Mouse (Mus musculus) erythroid progenitor cell, adult 5-6 weeks (primary cell): Measurements from ENCODE around the gene Mapk13. TPM values are rescaled to one million over a fixed set of nuclear protein-coding genes. Genes with fewer than 3 reads are reported as not detected.
"Not testable (repeated sequence)": the region's sequence is repeated elsewhere in the genome, so short reads cannot be mapped to it uniquely, and the experiment has no call there.

Source experiments
- ATAC-seq: replicated peaks from 2 replicates; pipeline ENCODE4 v1.8.0; 2016; ENCODE audit warnings: moderate number of reproducible peaks, mild to moderate bottlenecking, moderate TSS enrichment, inconsistent platforms; ENCODE audit not compliant: poor library complexity, low FRiP score, severe bottlenecking
- total RNA-seq, 2 experiments: library from RNA; stranded (forward) in 1 of 2; stranded (reverse) in 1 of 2; fragments of 150-400 nt in 1 of 2; fragments of 186-747, 209-891 nt in 1 of 2; gene quantifications; 2 replicates each; pipeline versions ENCODE4 v1.2.3 to v1.2.4; 2015 to 2017; ENCODE audit warnings: low replicate concordance in 2 of 2

The Mapk13 gene
- total RNA-seq, 2 experiments from 2014 or later: 0.61 to 12.2 TPM

DNA sequence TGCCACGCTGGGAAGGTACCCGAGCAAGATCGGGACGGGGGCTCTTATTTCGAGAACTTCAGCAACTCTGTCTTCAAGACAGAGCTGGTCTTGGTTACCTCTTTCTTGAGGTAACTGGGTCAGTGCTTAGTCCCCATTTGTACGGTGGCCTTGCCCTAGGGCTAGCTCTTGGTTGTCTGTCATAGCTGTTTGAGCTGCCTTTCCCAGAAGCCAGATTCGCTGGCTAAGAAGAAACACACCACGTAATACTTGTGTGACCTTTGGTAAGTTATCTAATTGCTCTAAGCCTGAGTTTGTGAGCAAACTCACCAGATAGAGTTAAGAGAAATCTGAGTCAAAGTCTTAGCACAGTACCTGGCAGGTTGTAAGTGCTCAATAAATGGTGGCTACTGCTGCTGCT, 39.6 kb downstream of the Mapk13 start:
- ATAC-seq: peak; percentile 4; the same call in 1 of the 2 replicates

GRCm38 (mm10) chr17:28809175-28809831, 40.2 kb downstream of the Mapk13 start:
- ATAC-seq: peak; percentile 97

- no peak for ATAC-seq
Measured at GRCm38 (mm10) chr17:28812345-28812744, 43.2 kb downstream of the Mapk13 start.

- no peak for ATAC-seq
Measured at GRCm38 (mm10) chr17:28814529-28815097, 45.5 kb downstream of the Mapk13 start.

GRCm38 (mm10) chr17:28815384-28816004, 46.4 kb downstream of the Mapk13 start:
- no peak for ATAC-seq

DNA sequence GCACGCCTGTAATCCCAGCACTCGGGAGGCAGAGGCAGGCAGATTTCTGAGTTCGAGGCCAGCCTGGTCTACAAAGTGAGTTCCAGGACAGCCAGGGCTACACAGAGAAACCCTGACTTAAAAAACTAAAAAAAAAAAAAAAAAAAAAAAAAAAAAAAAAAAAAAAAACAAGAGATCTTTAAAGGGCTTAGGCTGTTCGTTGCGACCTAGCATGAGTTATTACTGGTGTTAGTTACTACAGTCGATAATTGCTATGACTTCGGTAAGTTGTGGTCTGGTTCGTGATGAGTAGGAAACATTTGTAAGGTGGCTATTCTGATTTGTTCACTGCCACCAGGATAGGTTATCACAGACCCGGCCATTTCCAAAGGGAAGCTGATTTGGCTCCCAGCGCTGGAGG, 47.2 kb downstream of the Mapk13 start:
- ATAC-seq: not testable (repeated sequence)

- no peak for ATAC-seq
Measured at GRCm38 (mm10) chr17:28816875-28817811, 48.0 kb downstream of the Mapk13 start.

DNA sequence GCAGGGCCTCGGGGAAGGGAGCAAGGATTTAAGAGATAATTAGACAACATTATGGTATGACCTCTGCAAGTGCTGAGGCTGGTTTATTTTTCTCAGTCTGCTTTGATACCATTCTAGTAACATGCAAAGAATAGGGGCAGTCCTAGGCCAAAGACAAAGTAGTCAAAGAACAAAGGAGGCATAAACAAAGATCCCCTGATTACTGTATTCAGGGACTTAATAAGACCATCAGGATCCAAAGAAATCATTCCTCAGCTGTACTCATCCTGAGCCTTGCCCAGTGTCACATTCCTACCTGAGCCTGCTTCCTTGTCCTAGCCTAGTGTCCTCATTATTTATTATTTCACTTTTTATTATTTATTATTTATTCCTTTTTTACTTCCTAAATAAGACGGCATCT, 51.1 kb downstream of the Mapk13 start:
- no peak for ATAC-seq

DNA sequence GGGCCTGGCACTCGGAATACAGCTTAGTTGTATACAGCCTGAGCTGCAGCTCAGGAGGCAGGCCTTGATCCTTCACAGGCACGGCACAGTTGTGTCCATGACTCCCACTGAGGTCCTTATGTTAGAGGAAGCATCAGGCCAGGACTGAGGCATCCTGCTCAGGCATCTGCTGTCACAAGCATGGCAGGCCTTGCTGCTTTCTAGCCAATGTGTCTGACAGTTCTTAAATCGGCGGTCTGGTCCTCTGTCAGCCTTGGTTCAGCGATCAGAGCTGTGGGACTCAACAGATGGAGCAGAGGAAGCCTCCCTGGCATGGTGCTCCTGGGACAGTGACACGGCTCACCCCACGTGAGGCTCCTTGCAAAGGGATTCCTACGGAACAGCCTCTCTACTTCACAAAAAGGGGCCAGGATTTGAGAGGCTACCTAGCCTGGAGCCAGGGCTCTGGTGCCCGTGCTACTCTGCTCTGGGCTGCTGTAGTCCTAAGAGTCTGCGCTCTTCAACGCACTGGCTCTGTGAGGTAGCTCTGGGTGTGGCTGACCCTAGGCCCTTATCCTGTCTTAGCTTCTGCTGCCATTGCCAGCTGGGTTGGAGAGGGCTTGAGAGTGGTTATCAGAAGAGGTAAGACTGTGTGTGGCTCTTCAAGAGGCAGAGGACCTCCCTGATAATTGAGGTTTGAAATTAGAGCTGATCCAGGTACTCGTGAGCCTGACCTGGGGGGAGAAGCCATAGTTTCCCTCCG, 54.1 kb downstream of the Mapk13 start:
- peak; percentile 89 for ATAC-seq

DNA sequence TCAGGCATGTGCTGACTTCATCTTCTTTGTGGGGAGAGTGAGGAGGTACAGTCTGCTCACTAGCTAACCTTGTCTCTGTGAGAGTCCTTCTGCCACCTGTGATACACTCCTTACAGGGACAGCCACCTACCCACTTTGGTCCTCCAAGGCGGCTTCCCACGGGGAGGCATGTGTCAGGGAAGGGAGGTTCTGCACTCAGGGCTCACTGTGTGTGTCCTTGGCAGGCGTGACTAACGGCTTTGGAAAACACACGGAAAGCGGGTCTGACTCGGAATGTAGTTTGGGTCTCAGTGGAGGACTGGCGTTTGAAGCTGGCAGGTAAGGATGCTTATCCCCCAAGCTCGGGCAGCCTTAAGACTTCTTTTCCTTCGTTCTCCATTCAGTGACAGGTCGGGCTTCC, 54.7 kb downstream of the Mapk13 start:
- ATAC-seq: peak; percentile 39; the same call in 1 of the 2 replicates

- no peak for ATAC-seq
Measured at GRCm38 (mm10) chr17:28824896-28825295, 55.8 kb downstream of the Mapk13 start.

DNA sequence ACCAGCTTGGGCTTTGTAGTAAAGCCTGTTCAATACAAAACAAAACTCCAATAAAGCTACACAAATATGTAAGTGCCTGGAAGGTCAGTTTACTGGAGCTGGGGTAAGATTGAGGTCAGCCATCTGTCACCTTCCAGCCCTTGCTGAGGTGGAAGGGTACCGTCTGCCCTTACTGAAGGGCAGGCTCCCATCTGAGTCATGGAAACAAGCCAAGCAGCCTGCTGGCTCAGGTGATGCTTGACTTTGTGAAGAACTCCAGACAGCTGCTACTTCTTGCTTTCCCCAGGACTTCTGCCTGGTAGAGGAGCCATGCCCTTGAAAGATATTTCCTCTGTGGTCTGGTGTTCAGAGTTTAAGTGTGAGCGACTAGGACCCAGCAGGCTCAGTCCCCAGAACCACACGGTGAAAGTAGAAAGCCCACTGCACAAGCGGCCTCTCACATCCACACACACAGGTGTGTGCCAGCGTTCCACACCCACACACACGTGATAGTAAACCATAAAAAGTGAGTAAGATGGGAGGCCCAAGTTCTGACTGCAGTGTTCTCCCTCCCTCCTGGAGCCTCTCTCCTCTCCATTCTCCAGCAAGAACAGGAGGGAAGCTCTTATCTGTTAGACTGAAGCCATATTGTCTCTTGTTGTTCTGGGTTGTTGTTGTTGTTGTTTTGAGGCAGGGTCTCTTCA, 56.4 kb downstream of the Mapk13 start:
- ATAC-seq: no peak

- ATAC-seq: no peak
Measured at GRCm38 (mm10) chr17:28827665-28828231, 58.7 kb downstream of the Mapk13 start.

- peak; percentile 82 for ATAC-seq
Measured at GRCm38 (mm10) chr17:28829120-28829519, 60.0 kb downstream of the Mapk13 start.

Other genes starting within 250 kb of the Mapk13 start
- not detected in 2 replicates for gene Armc12, start 238.5 kb upstream of the Mapk13 start, total RNA-seq (2015; ENCODE audit: low replicate concordance)
- not detected in 2 replicates for gene Armc12, start 238.5 kb upstream of the Mapk13 start, total RNA-seq (2017; ENCODE audit: low replicate concordance)
- not detected in 2 replicates for gene Clpsl2, start 219.9 kb upstream of the Mapk13 start, total RNA-seq (2015; ENCODE audit: low replicate concordance)
- gene Clpsl2, start 219.9 kb upstream of the Mapk13 start, total RNA-seq (2017; ENCODE audit: low replicate concordance): not detected in 2 replicates
- gene Clps, start 208.5 kb upstream of the Mapk13 start, total RNA-seq (2015; ENCODE audit: low replicate concordance): not detected in 2 replicates
- not detected in 2 replicates for gene Clps, start 208.5 kb upstream of the Mapk13 start, total RNA-seq (2017; ENCODE audit: low replicate concordance)
- not detected in 2 replicates for gene Lhfpl5, start 193.7 kb upstream of the Mapk13 start, total RNA-seq (2015; ENCODE audit: low replicate concordance)
- not detected in 2 replicates for gene Lhfpl5, start 193.7 kb upstream of the Mapk13 start, total RNA-seq (2017; ENCODE audit: low replicate concordance)
- 14.7 and 15.1 TPM in 2 replicates for gene Srpk1, start 146.6 kb upstream of the Mapk13 start, total RNA-seq (2015; ENCODE audit: low replicate concordance)
- gene Srpk1, start 146.6 kb upstream of the Mapk13 start, total RNA-seq (2017; ENCODE audit: low replicate concordance): 23.9 and 36.2 TPM in 2 replicates
- gene Slc26a8, start 79.1 kb upstream of the Mapk13 start, total RNA-seq (2015; ENCODE audit: low replicate concordance): 5.0 TPM in 1 of 2 replicates, not detected in the other
- gene Slc26a8, start 79.1 kb upstream of the Mapk13 start, total RNA-seq (2017; ENCODE audit: low replicate concordance): 1.3 and 3.9 TPM in 2 replicates
- 53.7 and 58.7 TPM in 2 replicates for gene Mapk14, start 78.0 kb upstream of the Mapk13 start, total RNA-seq (2015; ENCODE audit: low replicate concordance)
- 63.1 and 64.9 TPM in 2 replicates for gene Mapk14, start 78.0 kb upstream of the Mapk13 start, total RNA-seq (2017; ENCODE audit: low replicate concordance)
- 2.1 TPM in 1 of 2 replicates, not detected in the other for gene AC170998.1, start 43.2 kb upstream of the Mapk13 start, total RNA-seq (2015; ENCODE audit: low replicate concordance)
- gene AC170998.1, start 43.2 kb upstream of the Mapk13 start, total RNA-seq (2017; ENCODE audit: low replicate concordance): 13.0 TPM in 1 of 2 replicates, not detected in the other
- gene Brpf3, start 31.8 kb downstream of the Mapk13 start, total RNA-seq (2015; ENCODE audit: low replicate concordance): 497 and 560 TPM in 2 replicates
- gene Brpf3, start 31.8 kb downstream of the Mapk13 start, total RNA-seq (2017; ENCODE audit: low replicate concordance): 243 and 286 TPM in 2 replicates
- gene Pnpla1, start 89.1 kb downstream of the Mapk13 start, total RNA-seq (2015; ENCODE audit: low replicate concordance): 2.2 TPM in 1 of 2 replicates, not detected in the other
- gene Pnpla1, start 89.1 kb downstream of the Mapk13 start, total RNA-seq (2017; ENCODE audit: low replicate concordance): not detected in 2 replicates
- gene 4930539E08Rik, start 146.0 kb downstream of the Mapk13 start, total RNA-seq (2015; ENCODE audit: low replicate concordance): not detected in 2 replicates
- gene 4930539E08Rik, start 146.0 kb downstream of the Mapk13 start, total RNA-seq (2017; ENCODE audit: low replicate concordance): not detected in 2 replicates
- gene Pxt1, start 174.5 kb downstream of the Mapk13 start, total RNA-seq (2015; ENCODE audit: low replicate concordance): 3.2 TPM in 1 of 2 replicates, not detected in the other
- not detected in 2 replicates for gene Pxt1, start 174.5 kb downstream of the Mapk13 start, total RNA-seq (2017; ENCODE audit: low replicate concordance)
- gene Kctd20, start 182.7 kb downstream of the Mapk13 start, total RNA-seq (2015; ENCODE audit: low replicate concordance): 63.1 and 88.4 TPM in 2 replicates
- 82.3 and 128 TPM in 2 replicates for gene Kctd20, start 182.7 kb downstream of the Mapk13 start, total RNA-seq (2017; ENCODE audit: low replicate concordance)
- gene Stk38, start 238.7 kb downstream of the Mapk13 start, total RNA-seq (2015; ENCODE audit: low replicate concordance): 112 and 129 TPM in 2 replicates
- 111 and 134 TPM in 2 replicates for gene Stk38, start 238.7 kb downstream of the Mapk13 start, total RNA-seq (2017; ENCODE audit: low replicate concordance)